Mouse (Mus musculus) B cell, adult 67 days (primary cell): Measurements from ENCODE around the gene Gm20605. TPM values are rescaled to one million over a fixed set of nuclear protein-coding genes. Genes with fewer than 3 reads are reported as not detected.

ENCODE experiments used
- total RNA-seq, 2 experiments: library from RNA; stranded (reverse); gene quantifications; 4 replicates each; pipeline ENCODE4 v1.2.4; 2023

Gene Gm20605
- total RNA-seq, result 10 to 100 TPM; 65.4 to 76.3 TPM

DNA sequence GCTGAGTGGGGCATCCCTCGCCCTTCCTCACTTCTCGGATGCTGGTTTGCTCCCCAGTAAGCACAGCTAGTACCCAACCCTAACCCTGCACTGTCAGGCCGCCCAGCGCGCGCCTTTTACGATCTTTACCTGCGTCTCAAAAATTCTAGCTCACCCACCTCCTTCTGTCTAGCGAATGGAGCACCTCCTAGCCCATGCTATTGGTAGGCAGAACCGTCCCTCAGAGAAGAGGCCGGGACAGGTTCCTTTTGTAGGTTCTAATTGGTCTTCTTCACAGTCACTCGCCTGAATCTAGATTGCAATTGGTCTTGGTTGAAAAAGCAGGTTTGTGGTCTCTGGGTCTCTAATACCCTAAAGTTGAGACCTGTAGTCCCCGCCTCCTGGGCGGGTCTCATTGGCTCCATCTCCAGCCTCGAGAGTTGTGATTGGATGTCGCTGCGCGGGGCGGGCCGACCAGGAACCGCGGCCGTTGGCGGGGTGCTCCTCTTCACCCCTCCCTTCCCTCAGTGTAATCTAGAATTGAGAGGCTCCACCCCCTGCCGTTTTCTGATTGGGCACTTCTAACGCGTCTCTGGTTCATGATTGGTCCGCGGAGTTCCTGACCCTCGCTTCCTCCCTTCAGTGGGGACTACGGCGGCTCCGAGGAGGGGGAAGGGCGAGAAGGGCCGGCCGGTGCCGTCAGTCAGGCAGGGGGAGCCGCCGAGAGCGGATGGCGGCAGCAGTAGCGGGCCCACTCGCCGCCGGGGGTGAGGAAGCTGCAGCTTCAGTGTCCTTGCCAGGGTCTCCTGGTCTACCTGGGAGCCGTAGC is at the start of gene Gm20605, which contains the start of the genes Fbxo24 and Lrch4:
TSS of gene Gm20605 (plus strand) at position 678 of the 808 bp plus-strand sequence.
TSS of gene Fbxo24 (minus strand) at position 505 of the 808 bp plus-strand sequence.
TSS of gene Lrch4 (plus strand) at position 624 of the 808 bp plus-strand sequence.

DNA sequence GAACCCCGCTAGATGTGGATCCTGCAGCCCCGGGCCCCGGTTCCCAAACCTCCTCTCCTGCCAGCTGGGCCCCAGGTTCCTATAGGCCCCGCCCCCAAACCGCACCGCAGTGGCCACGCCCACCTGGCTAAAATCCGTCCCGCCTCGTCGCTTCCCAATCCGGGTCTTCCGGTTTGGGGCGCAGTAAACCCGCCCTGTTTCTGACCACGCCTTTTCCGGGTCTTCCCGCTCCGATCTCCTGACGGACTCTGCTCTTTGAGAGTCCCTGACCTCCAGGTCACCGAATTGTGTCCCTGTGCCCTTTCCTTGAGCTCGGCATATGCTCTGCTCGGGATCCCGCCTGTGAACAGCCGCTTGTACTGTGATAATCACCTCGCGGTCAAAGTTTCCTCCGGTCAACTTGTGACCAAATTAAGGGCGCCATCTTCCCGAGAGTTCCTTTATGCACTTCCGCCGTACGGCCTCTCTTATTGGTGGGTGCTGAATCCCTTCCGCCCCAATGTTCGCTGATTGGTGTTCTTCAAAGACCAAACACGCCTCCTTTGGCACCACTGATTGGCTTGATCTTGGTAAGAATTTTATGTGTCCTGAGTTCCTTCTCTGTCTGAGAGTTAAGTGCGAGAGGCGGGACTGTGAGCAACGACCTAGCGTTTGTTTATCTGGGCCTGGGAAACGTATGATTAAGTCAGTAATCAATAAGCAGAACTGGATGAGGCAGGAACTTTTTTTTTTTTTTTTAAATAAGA is 28.2 kb upstream of the Gm20605 start, which contains the start of gene Mospd3:
TSS of gene Mospd3 (minus strand) at position 440 of the 746 bp plus-strand sequence.

DNA sequence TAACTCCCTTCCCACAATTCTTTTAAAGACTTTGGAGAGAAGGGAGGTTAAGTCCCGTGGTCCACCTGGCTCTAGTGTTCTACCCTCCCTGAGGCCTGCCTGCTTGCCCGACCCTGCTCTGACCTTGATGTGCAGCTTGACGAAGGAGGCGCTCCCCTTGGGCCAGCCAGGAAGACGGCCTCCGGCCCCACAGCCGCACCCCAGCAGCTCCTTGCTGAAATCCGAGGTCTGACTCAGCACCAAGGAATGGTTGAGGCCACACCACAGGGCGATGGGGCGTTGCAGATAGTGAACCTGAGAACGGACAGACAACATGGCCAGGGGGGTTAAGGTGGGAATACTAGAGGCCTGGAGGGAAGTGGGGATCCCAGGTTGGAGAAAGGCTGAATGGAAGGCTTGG is 15.4 kb upstream of the Gm20605 start, which contains the start of gene Pcolce:
TSS of gene Pcolce (minus strand) at position 235 of the 400 bp plus-strand sequence.

DNA sequence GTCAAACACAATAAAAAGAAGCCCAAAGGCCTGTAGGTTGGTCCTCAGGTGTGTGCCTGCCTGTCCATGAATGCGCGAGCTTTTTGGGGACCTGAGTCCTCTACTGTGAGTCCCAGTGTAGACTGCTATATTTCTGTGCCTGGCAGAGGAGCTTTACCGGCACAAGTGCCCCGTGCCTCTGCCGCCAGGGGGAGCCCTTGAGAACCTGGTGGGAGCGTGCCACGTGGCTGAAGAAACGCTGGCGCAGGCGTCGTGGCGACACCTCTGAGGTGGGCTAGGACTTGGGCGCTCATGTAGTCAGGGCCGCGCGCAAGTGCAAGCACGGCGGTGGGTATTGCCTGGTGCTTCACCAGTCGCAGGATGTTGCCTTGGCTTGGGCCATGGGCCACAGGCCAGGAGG is 12.1 kb downstream of the Gm20605 start, which contains the start of gene Sap25:
TSS of gene Sap25 (plus strand) at position 281 of the 400 bp plus-strand sequence.

DNA sequence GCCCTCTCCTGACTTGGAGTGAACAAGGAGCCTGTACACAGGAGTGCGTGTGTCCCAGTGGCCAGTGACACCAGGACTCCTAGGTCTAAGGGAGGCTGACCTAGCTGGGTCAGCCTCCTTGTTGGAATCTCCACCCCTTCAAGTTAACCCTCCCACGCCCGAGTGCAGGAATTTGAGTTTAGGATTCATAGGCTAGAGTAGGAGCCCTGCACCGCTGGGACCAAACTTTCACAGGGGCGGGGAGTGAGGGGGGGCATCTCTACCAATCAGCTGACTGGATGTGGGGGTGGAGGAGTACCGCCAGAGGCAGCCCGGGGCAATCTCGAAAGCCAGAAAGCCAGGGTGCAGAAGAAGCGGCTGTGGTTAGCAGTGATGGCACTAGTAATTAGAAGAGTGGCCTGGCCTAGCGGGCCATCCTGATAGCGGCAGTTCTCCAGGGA is 16.7 kb downstream of the Gm20605 start, which contains the start of gene Irs3:
TSS of gene Irs3 (minus strand) at position 63 of the 440 bp plus-strand sequence.

DNA sequence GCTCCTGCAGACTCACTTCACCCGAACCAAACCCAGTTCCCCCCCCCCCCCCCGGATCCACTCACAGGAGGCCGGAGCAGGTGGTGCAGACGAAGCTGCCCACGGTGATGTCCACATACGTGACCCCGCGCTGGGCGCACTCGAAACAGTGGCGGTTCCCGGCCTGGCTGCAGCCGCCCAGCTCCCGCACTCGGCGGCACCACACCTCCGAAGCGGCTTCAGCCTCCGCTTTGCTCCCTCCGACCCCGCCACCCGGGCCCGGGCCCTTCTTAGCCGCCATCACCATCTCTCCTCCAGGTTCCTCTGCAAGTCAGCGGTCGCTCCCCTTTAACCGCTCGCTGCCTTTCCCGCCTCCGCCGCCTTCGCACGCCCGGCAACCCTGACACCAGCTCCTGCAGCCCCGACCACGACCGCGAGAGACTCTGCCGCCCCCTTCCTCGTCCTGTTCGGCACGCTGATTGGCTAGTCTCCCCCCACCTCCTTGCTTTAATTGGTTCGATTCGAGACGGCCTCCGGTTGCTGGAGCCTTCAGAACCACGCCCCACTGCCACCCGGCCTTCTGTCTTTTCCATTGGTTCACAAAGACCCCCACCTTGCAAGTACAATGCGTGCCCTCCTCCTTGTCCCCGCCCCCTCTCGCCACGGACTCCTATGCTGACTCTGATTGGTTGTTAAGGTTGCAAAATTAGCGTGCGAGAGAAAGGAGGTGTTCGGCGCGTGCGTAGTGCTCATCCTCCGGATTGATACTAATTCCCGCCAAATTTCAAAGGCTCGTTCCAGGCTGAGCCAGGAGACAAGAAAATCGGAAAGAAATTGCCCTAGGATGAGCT is 55.5 kb downstream of the Gm20605 start, which contains the start of gene Agfg2:
TSS of gene Agfg2 (minus strand) at position 433 of the 830 bp plus-strand sequence.

Other genes with a start within 250 kb of the Gm20605 start
- gene Zan, start 152.1 kb upstream of the Gm20605 start, total RNA-seq, result not detected
- 10 to 100 TPM; 24.3 to 29.7 TPM for gene Pop7, start 126.7 kb upstream of the Gm20605 start, total RNA-seq
- gene Gigyf1, start 110.6 kb upstream of the Gm20605 start, total RNA-seq, result 100 to 1,000 TPM; 123 to 130 TPM
- not detected for gene Epo, start 95.9 kb upstream of the Gm20605 start, total RNA-seq
- 100 to 1,000 TPM; 426 to 449 TPM for gene Gnb2, start 95.7 kb upstream of the Gm20605 start, total RNA-seq
- not detected for gene Actl6b, start 75.7 kb upstream of the Gm20605 start, total RNA-seq
- gene Tfr2, start 59.3 kb upstream of the Gm20605 start, total RNA-seq, result 1 to 10 TPM in 1 of 2 experiments, not detected in 1; 1.2 TPM
- gene Mospd3, start 28.1 kb upstream of the Gm20605 start, total RNA-seq, result 10 to 100 TPM; 35.1 to 36.0 TPM
- 1 to 10 TPM in 1 of 2 experiments, not detected in 1; 1.6 TPM for gene Pcolce, start 15.4 kb upstream of the Gm20605 start, total RNA-seq
- gene Fbxo24, start 173 bp upstream of the Gm20605 start, total RNA-seq, result under 1 TPM in 1 of 2 experiments, not detected in 1; 0.39 TPM
- gene Lrch4, start 54 bp upstream of the Gm20605 start, total RNA-seq, result 100 to 1,000 TPM; 216 to 222 TPM
- 100 to 1,000 TPM; 113 to 123 TPM for gene Sap25, start 12.2 kb downstream of the Gm20605 start, total RNA-seq
- not detected for gene Irs3, start 16.5 kb downstream of the Gm20605 start, total RNA-seq
- 10 to 100 TPM; 17.9 to 21.4 TPM for gene Agfg2, start 55.6 kb downstream of the Gm20605 start, total RNA-seq
- gene Nyap1, start 112.4 kb downstream of the Gm20605 start, total RNA-seq, result under 1 TPM; 0.21 to 0.78 TPM
- gene Tsc22d4, start 116.6 kb downstream of the Gm20605 start, total RNA-seq, result 100 to 1,000 TPM; 233 to 247 TPM
- 10 to 100 TPM; 26.7 to 28.6 TPM for gene Ppp1r35, start 149.7 kb downstream of the Gm20605 start, total RNA-seq
- 10 to 100 TPM; 76.0 to 99.8 TPM for gene Mepce, start 158.5 kb downstream of the Gm20605 start, total RNA-seq
- gene Zcwpw1, start 158.6 kb downstream of the Gm20605 start, total RNA-seq, result 10 to 100 TPM; 21.1 to 23.3 TPM
- 1 to 10 TPM; 2.1 to 2.2 TPM for gene Pilra, start 207.1 kb downstream of the Gm20605 start, total RNA-seq
- 1 to 10 TPM in 1 of 2 experiments, not detected in 1; 3.2 TPM for gene Pilrb1, start 228.9 kb downstream of the Gm20605 start, total RNA-seq
- gene Pilrb2, start 242.6 kb downstream of the Gm20605 start, total RNA-seq, result 1 to 10 TPM in 1 of 2 experiments, not detected in 1; 1.1 TPM